Mouse (Mus musculus) lung, postnatal 4 days (tissue): ENCODE data around the gene Tfap2d.

Experiments used
- DNase-seq, 2 experiments: peaks; one replicate each; pipeline ENCODE4 v3.0.0; 2021

Gene Tfap2d

GRCm38 (mm10) chr1:19102631-19103030 lies at the start of gene Tfap2d:
Gene Tfap2d (plus strand): TSS chr1:19103022.
- DNase-seq, result no peak

GRCm38 (mm10) chr1:19056300-19056699 lies 46.5 kb upstream of the Tfap2d start:
- no peak for DNase-seq

- no peak for DNase-seq
Measured at GRCm38 (mm10) chr1:19056861-19057260, 46.0 kb upstream of the Tfap2d start.

GRCm38 (mm10) chr1:19088078-19088477 lies 14.7 kb upstream of the Tfap2d start:
- DNase-seq, result no peak

- DNase-seq, result no peak
Measured at GRCm38 (mm10) chr1:19096921-19097320, 5.9 kb upstream of the Tfap2d start.

- no peak for DNase-seq
Measured at GRCm38 (mm10) chr1:19103316-19103715, 494 bp downstream of the Tfap2d start.

GRCm38 (mm10) chr1:19103776-19104142 lies 937 bp downstream of the Tfap2d start:
- no peak for DNase-seq

- DNase-seq, result no peak
Measured at GRCm38 (mm10) chr1:19104143-19104857, 1.5 kb downstream of the Tfap2d start.

GRCm38 (mm10) chr1:19106401-19106800 lies 3.6 kb downstream of the Tfap2d start:
- no peak for DNase-seq

- DNase-seq, result no peak
Measured at GRCm38 (mm10) chr1:19106841-19107800, 4.3 kb downstream of the Tfap2d start.

GRCm38 (mm10) chr1:19107801-19108200 lies 5.0 kb downstream of the Tfap2d start:
- DNase-seq, result no peak

GRCm38 (mm10) chr1:19109711-19110110 lies 6.9 kb downstream of the Tfap2d start:
- DNase-seq, result no peak

- DNase-seq, result no peak
Measured at GRCm38 (mm10) chr1:19110211-19110610, 7.4 kb downstream of the Tfap2d start.

- DNase-seq, result no peak
Measured at GRCm38 (mm10) chr1:19111020-19111419, 8.2 kb downstream of the Tfap2d start.

- DNase-seq, result no peak
Measured at GRCm38 (mm10) chr1:19178742-19179397, 76.0 kb downstream of the Tfap2d start.

GRCm38 (mm10) chr1:19205649-19206048 lies 102.8 kb downstream of the Tfap2d start:
- DNase-seq, result peak in 1 of 2 experiments; percentile 13

- DNase-seq, result no peak
Measured at GRCm38 (mm10) chr1:19206194-19206593, 103.4 kb downstream of the Tfap2d start.

- no peak for DNase-seq
Measured at GRCm38 (mm10) chr1:19207611-19208010, 104.8 kb downstream of the Tfap2d start.

- no peak for DNase-seq
Measured at GRCm38 (mm10) chr1:19208641-19209358, 106.0 kb downstream of the Tfap2d start, which contains the start of gene Tfap2b. Gene Tfap2b (plus strand): TSS chr1:19208914.

GRCm38 (mm10) chr1:19209359-19209745 lies 106.5 kb downstream of the Tfap2d start:
- DNase-seq, result no peak

- peak in 1 of 2 experiments; percentile 29 for DNase-seq
Measured at GRCm38 (mm10) chr1:19209776-19210175, 107.0 kb downstream of the Tfap2d start.

GRCm38 (mm10) chr1:19210215-19211032 lies 107.6 kb downstream of the Tfap2d start:
- no peak for DNase-seq
